Mouse (Mus musculus) kidney, postnatal 14 days (tissue): ENCODE measurements around the gene Gm49369.
"Not testable (repeated sequence)": the region's sequence is repeated elsewhere in the genome, so short reads cannot be mapped to it uniquely, and the experiment has no call there.

Source experiments
- DNase-seq: peaks from one replicate; pipeline ENCODE4 v3.0.0; 2022; ENCODE audit warnings: mixed read lengths

Gene Gm49369

GRCm38 (mm10) chr7:142382567-142382966 is at the start of gene Gm49369:
Gene Gm49369, minus strand, starts transcription at chr7:142382667.
- no peak for DNase-seq

GRCm38 (mm10) chr7:142431106-142431505 is 48.6 kb upstream of the Gm49369 start:
- DNase-seq = no peak

GRCm38 (mm10) chr7:142430160-142430678 is 47.8 kb upstream of the Gm49369 start:
- peak; percentile 46 for DNase-seq

- no peak for DNase-seq
These were observed 45.7 kb upstream of the Gm49369 start for GRCm38 (mm10) chr7:142428213-142428612.

- DNase-seq = peak; percentile 45
These were observed 43.3 kb upstream of the Gm49369 start for GRCm38 (mm10) chr7:142425641-142426213.

GRCm38 (mm10) chr7:142421826-142422225 is 39.4 kb upstream of the Gm49369 start:
- no peak for DNase-seq

GRCm38 (mm10) chr7:142419887-142420286 is 37.4 kb upstream of the Gm49369 start:
- DNase-seq = no peak

GRCm38 (mm10) chr7:142418679-142419078 is 36.2 kb upstream of the Gm49369 start:
- no peak for DNase-seq

- no peak for DNase-seq
These were observed 35.6 kb upstream of the Gm49369 start for GRCm38 (mm10) chr7:142418027-142418426.

GRCm38 (mm10) chr7:142416225-142416624 is 33.8 kb upstream of the Gm49369 start:
- no peak for DNase-seq

- no peak for DNase-seq
These were observed 32.8 kb upstream of the Gm49369 start for GRCm38 (mm10) chr7:142415314-142415713.

- DNase-seq = no peak
These were observed 30.8 kb upstream of the Gm49369 start for GRCm38 (mm10) chr7:142413285-142413684.

GRCm38 (mm10) chr7:142409603-142410002 is 27.1 kb upstream of the Gm49369 start:
- DNase-seq = no peak

- DNase-seq = no peak
These were observed 26.2 kb upstream of the Gm49369 start for GRCm38 (mm10) chr7:142408686-142409085.

- no peak for DNase-seq
These were observed 25.5 kb upstream of the Gm49369 start for GRCm38 (mm10) chr7:142407935-142408334.

GRCm38 (mm10) chr7:142405134-142405533 is 22.7 kb upstream of the Gm49369 start:
- DNase-seq = not testable (repeated sequence)

- no peak for DNase-seq
These were observed 21.1 kb upstream of the Gm49369 start for GRCm38 (mm10) chr7:142403591-142403990.

- peak; percentile 62 for DNase-seq
These were observed 18.3 kb upstream of the Gm49369 start for GRCm38 (mm10) chr7:142400750-142401142.

- DNase-seq = no peak
These were observed 17.8 kb upstream of the Gm49369 start for GRCm38 (mm10) chr7:142400112-142400749.

GRCm38 (mm10) chr7:142399250-142399649 is 16.8 kb upstream of the Gm49369 start:
- DNase-seq = no peak

- peak; percentile 66 for DNase-seq
These were observed 15.6 kb upstream of the Gm49369 start for GRCm38 (mm10) chr7:142398052-142398451.

- no peak for DNase-seq
These were observed 14.1 kb upstream of the Gm49369 start for GRCm38 (mm10) chr7:142396611-142397010.

GRCm38 (mm10) chr7:142395472-142395871 is 13.0 kb upstream of the Gm49369 start:
- DNase-seq = no peak
